Mouse (Mus musculus) liver, postnatal 0 days (tissue): ENCODE measurements around the gene Ppp1r9a.

Experiments
- CTCF ChIP-seq: sonication (generic); IDR thresholded peaks from 2 replicates; pipeline ENCODE4 v1.5.1; 2016; ENCODE audit warnings: antibody characterized with exemption, low read depth
- EP300 ChIP-seq: IDR thresholded peaks from 2 replicates; pipeline ENCODE4 v1.6.1; 2016; ENCODE audit warnings: antibody characterized with exemption, low read depth, mild to moderate bottlenecking

DNA sequence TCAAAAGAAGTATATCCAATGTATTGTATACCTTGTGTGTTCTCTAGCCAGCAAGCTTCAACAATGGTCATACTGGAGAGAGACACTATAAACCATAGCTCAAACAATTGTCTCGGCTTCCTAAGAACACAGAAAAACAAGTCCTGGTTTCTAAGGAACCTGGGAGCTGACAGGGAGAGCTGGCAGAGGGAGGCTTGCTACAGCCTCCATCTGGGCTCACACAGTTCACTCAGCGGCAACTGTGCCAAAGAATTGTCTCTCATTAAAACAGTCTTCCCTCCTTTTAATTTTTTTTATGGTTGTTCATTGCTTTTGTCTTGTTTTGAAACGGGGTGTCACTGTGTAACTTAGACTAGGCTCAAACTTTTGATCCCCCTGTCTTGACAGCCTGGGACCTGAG is 217.5 kb downstream of the Ppp1r9a start:
- TF ChIP-seq EP300 (no peak), CTCF (no peak)
